Mouse (Mus musculus): Measurements from ENCODE around the gene Ifitm5. TPM values are rescaled to one million over a fixed set of nuclear protein-coding genes. Genes with fewer than 3 reads are reported as not detected.

The Ifitm5 gene
- 1.2 and 1.4 TPM in 2 replicates for polyA plus RNA-seq (2014; fragmentation: Nextera tagmentation; extraction: Ambion mirVana)

GRCm38 (mm10) chr7:140949824-140950530 lies at the start of gene Ifitm5:
TSS of gene Ifitm5 (minus strand) at chr7:140950291.
- Histone ChIP-seq H3K4me1 (ENCODE audit: control insufficient read depth, insufficient read depth, low read length) (0 out of 2 replicates have a peak, but pooled peaks cover 7% of the 10 kb centered on the region), H3K36me3 (ENCODE audit: control insufficient read depth, insufficient read depth, low read length) (peaks cover 2% of the 10 kb centered on the region; the same call in 1 of the 2 replicates), H3K4me3 (ENCODE audit: low read depth, low read length) (no peak within 1 kb of the TSS), H3K9ac (ENCODE audit: low read length) (no peak within 1 kb of the TSS), H3K4me2 (ENCODE audit: low read depth) (no peak within 1 kb of the TSS), H3K9me3 (ENCODE audit: control insufficient read depth, low read length) (no peaks in the 10 kb centered on the region), H3K27ac (ENCODE audit: low read depth, low read length) (no peak within 1 kb of the TSS), H3K27me3 (ENCODE audit: control insufficient read depth, insufficient read depth, low read length) (no peaks in the 10 kb centered on the region)
- WGBS = 51% methylated on average over 16 of the region's 16 CpGs
- DNase-seq (ENCODE audit: low spot score) = no peak
- ATAC-seq (ENCODE audit: insufficient read depth, low FRiP score, low TSS enrichment) = no peak

- no peaks in the 10 kb centered on the region for H3K4me1 ChIP-seq (ENCODE audit: control insufficient read depth, insufficient read depth, low read length)
- DNase-seq (ENCODE audit: low spot score) (no peak), ATAC-seq (ENCODE audit: insufficient read depth, low FRiP score, low TSS enrichment) (no peak)
- H3K9ac ChIP-seq (ENCODE audit: low read length) = no peak overlapping the region
- no peak overlapping the region for H3K27ac ChIP-seq (ENCODE audit: low read depth, low read length)
- H3K4me3 ChIP-seq (ENCODE audit: low read depth, low read length) = no peak overlapping the region
- 93% methylated on average over 11 of the region's 11 CpGs for WGBS
- no peaks in the 10 kb centered on the region for H3K27me3 ChIP-seq (ENCODE audit: control insufficient read depth, insufficient read depth, low read length)
- H3K4me2 ChIP-seq (ENCODE audit: low read depth) = no peak overlapping the region
- H3K9me3 ChIP-seq (ENCODE audit: control insufficient read depth, low read length) = no peaks in the 10 kb centered on the region
- H3K36me3 ChIP-seq (ENCODE audit: control insufficient read depth, insufficient read depth, low read length) = no peaks in the 10 kb centered on the region
Observed at GRCm38 (mm10) chr7:140998853-140999700, 49.0 kb upstream of the Ifitm5 start.

- H3K4me3 ChIP-seq (ENCODE audit: low read depth, low read length) = no peak overlapping the region
- ATAC-seq (ENCODE audit: insufficient read depth, low FRiP score, low TSS enrichment) (no peak), DNase-seq (ENCODE audit: low spot score) (no peak)
- H3K4me1 ChIP-seq (ENCODE audit: control insufficient read depth, insufficient read depth, low read length) = no peaks in the 10 kb centered on the region
- H3K27ac ChIP-seq (ENCODE audit: low read depth, low read length) = no peak overlapping the region
- no peaks in the 10 kb centered on the region for H3K9me3 ChIP-seq (ENCODE audit: control insufficient read depth, low read length)
- WGBS = 63% methylated on average over 1 of the region's 1 CpGs
- H3K9ac ChIP-seq (ENCODE audit: low read length) = no peak overlapping the region
- H3K4me2 ChIP-seq (ENCODE audit: low read depth) = no peak overlapping the region
- no peaks in the 10 kb centered on the region for H3K36me3 ChIP-seq (ENCODE audit: control insufficient read depth, insufficient read depth, low read length)
- no peaks in the 10 kb centered on the region for H3K27me3 ChIP-seq (ENCODE audit: control insufficient read depth, insufficient read depth, low read length)
Observed at GRCm38 (mm10) chr7:140997817-140998216, 47.7 kb upstream of the Ifitm5 start.

- Histone ChIP-seq H3K9me3 (ENCODE audit: control insufficient read depth, low read length) (no peaks in the 10 kb centered on the region), H3K9ac (ENCODE audit: low read length) (no peak overlapping the region), H3K27me3 (ENCODE audit: control insufficient read depth, insufficient read depth, low read length) (no peaks in the 10 kb centered on the region), H3K36me3 (ENCODE audit: control insufficient read depth, insufficient read depth, low read length) (no peaks in the 10 kb centered on the region), H3K4me2 (ENCODE audit: low read depth) (no peak overlapping the region), H3K4me1 (ENCODE audit: control insufficient read depth, insufficient read depth, low read length) (no peaks in the 10 kb centered on the region; the same call in 1 of the 2 replicates), H3K4me3 (ENCODE audit: low read depth, low read length) (no peak overlapping the region), H3K27ac (ENCODE audit: low read depth, low read length) (no peak overlapping the region)
- no peak for DNase-seq (ENCODE audit: low spot score)
- WGBS = 88% methylated on average over 14 of the region's 14 CpGs
- no peak for ATAC-seq (ENCODE audit: insufficient read depth, low FRiP score, low TSS enrichment)
Observed at GRCm38 (mm10) chr7:140991117-140991689, 41.1 kb upstream of the Ifitm5 start.

GRCm38 (mm10) chr7:140990622-140991021 lies 40.5 kb upstream of the Ifitm5 start:
- H3K9ac ChIP-seq (ENCODE audit: low read length) = no peak overlapping the region
- H3K27me3 ChIP-seq (ENCODE audit: control insufficient read depth, insufficient read depth, low read length) = no peaks in the 10 kb centered on the region
- no peak overlapping the region for H3K27ac ChIP-seq (ENCODE audit: low read depth, low read length)
- H3K36me3 ChIP-seq (ENCODE audit: control insufficient read depth, insufficient read depth, low read length) = no peaks in the 10 kb centered on the region
- H3K4me3 ChIP-seq (ENCODE audit: low read depth, low read length) = no peak overlapping the region
- 62% methylated on average over 5 of the region's 5 CpGs for WGBS
- no peak overlapping the region for H3K4me2 ChIP-seq (ENCODE audit: low read depth)
- H3K9me3 ChIP-seq (ENCODE audit: control insufficient read depth, low read length) = no peaks in the 10 kb centered on the region
- DNase-seq (ENCODE audit: low spot score) (no peak), ATAC-seq (ENCODE audit: insufficient read depth, low FRiP score, low TSS enrichment) (no peak)
- H3K4me1 ChIP-seq (ENCODE audit: control insufficient read depth, insufficient read depth, low read length) = no peaks in the 10 kb centered on the region; the same call in 1 of the 2 replicates

GRCm38 (mm10) chr7:140990185-140990584 lies 40.1 kb upstream of the Ifitm5 start:
- H3K9me3 ChIP-seq (ENCODE audit: control insufficient read depth, low read length) = no peaks in the 10 kb centered on the region
- H3K36me3 ChIP-seq (ENCODE audit: control insufficient read depth, insufficient read depth, low read length) = no peaks in the 10 kb centered on the region
- H3K4me2 ChIP-seq (ENCODE audit: low read depth) = no peak overlapping the region
- 77% methylated on average over 6 of the region's 6 CpGs for WGBS
- DNase-seq (ENCODE audit: low spot score) (no peak), ATAC-seq (ENCODE audit: insufficient read depth, low FRiP score, low TSS enrichment) (no peak)
- H3K4me3 ChIP-seq (ENCODE audit: low read depth, low read length) = no peak overlapping the region
- H3K27me3 ChIP-seq (ENCODE audit: control insufficient read depth, insufficient read depth, low read length) = no peaks in the 10 kb centered on the region
- H3K4me1 ChIP-seq (ENCODE audit: control insufficient read depth, insufficient read depth, low read length) = no peaks in the 10 kb centered on the region; the same call in 1 of the 2 replicates
- no peak overlapping the region for H3K9ac ChIP-seq (ENCODE audit: low read length)
- H3K27ac ChIP-seq (ENCODE audit: low read depth, low read length) = no peak overlapping the region

GRCm38 (mm10) chr7:140989022-140989421 lies 38.9 kb upstream of the Ifitm5 start:
- Histone ChIP-seq H3K4me2 (ENCODE audit: low read depth) (no peak overlapping the region), H3K4me1 (ENCODE audit: control insufficient read depth, insufficient read depth, low read length) (no peaks in the 10 kb centered on the region; the same call in 1 of the 2 replicates), H3K4me3 (ENCODE audit: low read depth, low read length) (no peak overlapping the region), H3K27ac (ENCODE audit: low read depth, low read length) (no peak overlapping the region), H3K9me3 (ENCODE audit: control insufficient read depth, low read length) (no peaks in the 10 kb centered on the region), H3K27me3 (ENCODE audit: control insufficient read depth, insufficient read depth, low read length) (no peaks in the 10 kb centered on the region), H3K9ac (ENCODE audit: low read length) (no peak overlapping the region), H3K36me3 (ENCODE audit: control insufficient read depth, insufficient read depth, low read length) (no peaks in the 10 kb centered on the region)
- ATAC-seq (ENCODE audit: insufficient read depth, low FRiP score, low TSS enrichment) (no peak), DNase-seq (ENCODE audit: low spot score) (no peak)
- WGBS = 77% methylated on average over 4 of the region's 4 CpGs

GRCm38 (mm10) chr7:140987182-140988138 lies 37.4 kb upstream of the Ifitm5 start:
- Histone ChIP-seq H3K4me1 (ENCODE audit: control insufficient read depth, insufficient read depth, low read length) (no peaks in the 10 kb centered on the region; the same call in 1 of the 2 replicates), H3K9ac (ENCODE audit: low read length) (no peak overlapping the region), H3K27ac (ENCODE audit: low read depth, low read length) (no peak overlapping the region), H3K27me3 (ENCODE audit: control insufficient read depth, insufficient read depth, low read length) (no peaks in the 10 kb centered on the region), H3K36me3 (ENCODE audit: control insufficient read depth, insufficient read depth, low read length) (no peaks in the 10 kb centered on the region), H3K9me3 (ENCODE audit: control insufficient read depth, low read length) (no peaks in the 10 kb centered on the region), H3K4me3 (ENCODE audit: low read depth, low read length) (no peak overlapping the region), H3K4me2 (ENCODE audit: low read depth) (no peak overlapping the region)
- DNase-seq (ENCODE audit: low spot score) (no peak), ATAC-seq (ENCODE audit: insufficient read depth, low FRiP score, low TSS enrichment) (no peak)
- WGBS = 89% methylated on average over 17 of the region's 17 CpGs

Measured in neural tube, embryonic 11.5 days (tissue).